Mouse (Mus musculus) small intestine, adult 2 months (tissue): ENCODE data around the gene Dock8.

ENCODE experiments used
- CTCF ChIP-seq: fragments of 200-500 bp; IDR thresholded peaks from 2 replicates; pipeline ENCODE4 v1.5.1; 2012; ENCODE audit warnings: low read depth, mild to moderate bottlenecking, control low read depth, inconsistent platforms, low read length, moderate library complexity, mixed read lengths; ENCODE audit not compliant: insufficient replicate concordance, insufficient read length; ENCODE audit errors: extremely low read depth
- POLR2A ChIP-seq: fragments of 200-500 bp; IDR thresholded peaks from 2 replicates; pipeline ENCODE4 v1.6.1; 2012; ENCODE audit warnings: low read depth, mild to moderate bottlenecking, control low read depth, inconsistent platforms, low read length, moderate library complexity

DNA sequence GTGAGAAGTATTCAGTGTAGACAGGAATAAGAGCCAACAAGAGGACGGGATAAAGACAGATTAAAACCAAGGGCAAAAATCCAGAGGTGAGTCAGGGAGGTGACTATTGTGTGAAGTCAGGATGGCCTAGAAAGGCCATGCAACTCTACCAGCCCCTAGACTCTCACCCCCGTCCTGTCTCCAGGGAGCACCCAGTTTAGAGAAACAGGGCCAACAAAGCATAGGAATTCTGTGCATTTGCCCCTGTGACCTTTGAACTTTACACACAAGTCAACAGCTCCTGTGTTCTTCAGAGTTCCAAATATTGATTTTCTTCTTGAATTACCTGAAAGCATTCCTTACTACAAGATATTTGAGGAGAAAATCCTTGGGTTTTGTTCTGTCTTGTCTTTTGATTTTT lies 117.6 kb downstream of the Dock8 start:
- TF ChIP-seq CTCF (no peak), POLR2A (no peak)
